In the genomic region with DNA sequence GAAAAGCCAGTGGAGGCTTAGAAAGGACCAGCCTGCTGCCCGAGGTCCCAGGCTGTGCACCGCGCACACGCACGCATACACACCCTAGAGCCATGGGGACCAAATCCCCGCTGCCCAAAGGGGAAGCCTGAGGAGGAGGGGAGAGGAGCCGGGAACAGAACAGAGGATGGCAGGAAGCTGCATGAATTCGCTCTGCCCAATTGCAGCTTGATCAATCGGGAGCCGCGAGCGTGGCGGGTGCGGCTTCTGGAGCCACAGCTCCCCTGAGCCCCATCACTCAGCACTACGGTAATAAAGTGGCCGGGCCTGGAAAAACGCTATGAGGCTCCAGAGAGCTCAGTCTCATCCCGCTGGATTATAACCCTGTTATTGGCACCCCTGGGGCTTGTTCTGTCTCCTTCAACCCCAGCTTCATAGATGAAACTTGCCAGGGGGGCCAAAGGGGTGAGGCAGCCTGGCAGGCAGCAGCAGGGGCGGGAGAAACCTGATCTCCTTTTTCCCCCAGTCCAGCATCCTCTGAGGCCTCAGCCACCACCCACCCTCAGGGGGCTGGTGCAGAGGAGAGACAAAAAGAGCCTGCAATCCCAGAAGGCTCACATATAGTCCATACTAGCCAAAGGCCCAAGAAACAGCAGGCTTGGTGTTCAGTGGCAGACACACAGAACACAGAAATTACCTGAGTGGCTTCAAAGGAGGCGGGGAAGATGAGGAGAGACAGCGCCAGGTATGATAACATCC, we compare ENCODE assay signal across 10 mouse cellular contexts. TPM values are rescaled to one million over a fixed set of nuclear protein-coding genes. Genes with fewer than 3 reads are reported as not detected.
DNase-seq lines count a peak whose midpoint lies in the region; ATAC-seq and TF ChIP-seq lines count a peak whose summit lies in the region.
"Had no signal": no experiment of that assay in that cellular context is flagged by ENCODE, and none has a peak within 500 bp of the region (broad histone marks: within the 10 kb centered on the region; RNA-seq: fewer than 3 reads in every experiment).

No protein-coding gene starts in this region.

- TF ChIP-seq CTCF in brain, embryonic 14.5 days (IDR thresholded peaks at IDR 0.05; ENCODE audit: borderline replicate concordance, extremely low read depth, insufficient read depth, insufficient read length), result no peak

- H3K9me3 ChIP-seq in heart, embryonic 14.5 days (ENCODE audit: control insufficient read depth, low read length), result no peaks in the 10 kb centered on the region
- H3K9me3 ChIP-seq in forebrain, embryonic 16.5 days (ENCODE audit: control insufficient read depth, low read length), result no peaks in the 10 kb centered on the region
- no peaks in the 10 kb centered on the region for H3K9me3 ChIP-seq in midbrain, embryonic 12.5 days

- H3K4me2 ChIP-seq in heart, embryonic 14.5 days (ENCODE audit: low read length), result peak overlapping the region; percentile 58
- peak overlapping the region; percentile 56 for H3K4me2 ChIP-seq in forebrain, embryonic 16.5 days (ENCODE audit: low read length)
- peak overlapping the region; percentile 56 for H3K4me2 ChIP-seq in midbrain, embryonic 12.5 days (replicated peaks)

- H3K36me3 ChIP-seq in heart, embryonic 14.5 days (ENCODE audit: control insufficient read depth, insufficient read depth, low read length), result no peaks in the 10 kb centered on the region
- no peaks in the 10 kb centered on the region for H3K36me3 ChIP-seq in forebrain, embryonic 16.5 days (ENCODE audit: control insufficient read depth, insufficient read depth)
- H3K36me3 ChIP-seq in midbrain, embryonic 12.5 days, result no peaks in the 10 kb centered on the region

- intact Hi-C loops in left cerebral cortex, postnatal 4 days (cut with DNase I), result no loop called here

- peaks cover 14% of the 10 kb centered on the region for H3K27me3 ChIP-seq in heart, embryonic 14.5 days (ENCODE audit: control insufficient read depth, insufficient read depth, low read length)
- peaks cover 3% of the 10 kb centered on the region; the same call in 1 of the 2 replicates for H3K27me3 ChIP-seq in forebrain, embryonic 16.5 days (replicated peaks; ENCODE audit: control insufficient read depth, insufficient read depth, low read length)
- H3K27me3 ChIP-seq in midbrain, embryonic 12.5 days, result peaks cover 26% of the 10 kb centered on the region

- no peak for DNase-seq in heart, adult 11 months
- DNase-seq in brain, embryonic 14.5 days (ENCODE audit: low read depth), result peak; percentile 51
- DNase-seq in B cell, adult 2 months, result no peak
- DNase-seq in left cerebral cortex, postnatal 4 days, result no peak
- no peak for DNase-seq in thymus, postnatal 10 days (ENCODE audit: low spot score in 2 of 2)

- no peak overlapping the region for H3K9ac ChIP-seq in heart, embryonic 14.5 days (ENCODE audit: low read length)
- peak overlapping the region; percentile 56 for H3K9ac ChIP-seq in forebrain, embryonic 16.5 days (replicated peaks; ENCODE audit: low read depth, low read length)
- H3K9ac ChIP-seq in midbrain, embryonic 12.5 days (replicated peaks), result peak overlapping the region; percentile 56

- no peak overlapping the region for H3K27ac ChIP-seq in heart, embryonic 14.5 days (replicated peaks in 1 of 2; ENCODE audit: control insufficient read depth in 1 of 2, insufficient read depth in 1 of 2, low read depth in 2 of 2, low read length in 2 of 2)
- H3K27ac ChIP-seq in forebrain, embryonic 16.5 days (ENCODE audit: low read length), result no peak overlapping the region
- peak overlapping the region; percentile 15; the same call in 1 of the 2 replicates for H3K27ac ChIP-seq in midbrain, embryonic 12.5 days (replicated peaks)

- 17% methylated on average over 21 of the region's 21 CpGs for WGBS in heart, embryonic 14.5 days
- WGBS in forebrain, embryonic 16.5 days, result 12% methylated on average over 21 of the region's 21 CpGs
- WGBS in midbrain, embryonic 12.5 days, result 11% methylated on average over 21 of the region's 21 CpGs

- no peak for ATAC-seq in heart, embryonic 14.5 days (ENCODE audit: insufficient number of reproducible peaks, insufficient read depth, low FRiP score, low read depth)
- no peak for ATAC-seq in forebrain, embryonic 16.5 days
- ATAC-seq in midbrain, embryonic 12.5 days (ENCODE audit: low FRiP score, low read depth), result peak; percentile 34; the same call in 1 of the 2 replicates

- H3K4me3 ChIP-seq in heart, embryonic 14.5 days (ENCODE audit: control insufficient read depth in 1 of 2, insufficient read depth in 1 of 2, low read depth in 1 of 2, low read length in 2 of 2), result peak overlapping the region; percentile 12 to 20; a peak in 3 of 4 replicates
- H3K4me3 ChIP-seq in forebrain, embryonic 16.5 days (replicated peaks; ENCODE audit: low read length), result peak overlapping the region; percentile 23
- peak overlapping the region; percentile 31 for H3K4me3 ChIP-seq in midbrain, embryonic 12.5 days

- no peak for TF ChIP-seq POLR2A in brain, embryonic 14.5 days (IDR thresholded peaks at IDR 0.05; ENCODE audit: borderline replicate concordance, extremely low read depth, insufficient read depth, insufficient read length, poor library complexity, severe bottlenecking)

- peaks cover 5 to 6% of the 10 kb centered on the region in 2 experiments; a peak in 2 of 4 replicates for H3K4me1 ChIP-seq in heart, embryonic 14.5 days (ENCODE audit: control insufficient read depth in 2 of 2, insufficient read depth in 2 of 2, low read length in 2 of 2)
- H3K4me1 ChIP-seq in forebrain, embryonic 16.5 days (replicated peaks; ENCODE audit: control insufficient read depth, insufficient read depth, low read length), result peaks cover 15% of the 10 kb centered on the region
- peaks cover 27% of the 10 kb centered on the region for H3K4me1 ChIP-seq in midbrain, embryonic 12.5 days

RNA-seq across cellular contexts. Expression of gene Lingo1, which starts 29.4 kb away (rescaled TPM):
- 1.5 and 1.9 TPM in 2 replicates for polyA plus RNA-seq in heart, embryonic 14.5 days (2014; fragmentation: Nextera tagmentation; extraction: Ambion mirVana)
- 143 and 205 TPM in 2 replicates for polyA plus RNA-seq in brain, embryonic 14.5 days (2012; rRNA removed)
- 39.0 and 45.0 TPM in 2 replicates for polyA plus RNA-seq in forebrain, embryonic 16.5 days (2015; fragmentation: Nextera tagmentation; extraction: Ambion mirVana)
- 19.6 and 21.0 TPM in 2 replicates for polyA plus RNA-seq in midbrain, embryonic 12.5 days (2016; fragmentation: Nextera tagmentation; extraction: Ambion mirVana)
- total RNA-seq in left cerebral cortex, postnatal 4 days (2021), result 100 to 1,000 TPM; 224 to 247 TPM
- total RNA-seq: megakaryocyte-erythroid progenitor cell, adult 5-6 weeks; MEL had no signal

RNA-seq across cellular contexts. Expression of gene Odf3l1, which starts 38.8 kb away (rescaled TPM):
- 0.50 and 0.72 TPM in 2 replicates for polyA plus RNA-seq in heart, embryonic 14.5 days (2014; fragmentation: Nextera tagmentation; extraction: Ambion mirVana)
- polyA plus RNA-seq in brain, embryonic 14.5 days (2012; rRNA removed), result 0.14 and 0.18 TPM in 2 replicates
- not detected in 2 replicates for polyA plus RNA-seq in forebrain, embryonic 16.5 days (2015; fragmentation: Nextera tagmentation; extraction: Ambion mirVana)
- not detected in 2 replicates for polyA plus RNA-seq in midbrain, embryonic 12.5 days (2016; fragmentation: Nextera tagmentation; extraction: Ambion mirVana)
- total RNA-seq in left cerebral cortex, postnatal 4 days (2021), result not detected
- total RNA-seq: megakaryocyte-erythroid progenitor cell, adult 5-6 weeks; MEL had no signal

RNA-seq across cellular contexts. Expression of gene Cspg4, which starts 39.2 kb away (rescaled TPM):
- 23.0 and 24.3 TPM in 2 replicates for polyA plus RNA-seq in heart, embryonic 14.5 days (2014; fragmentation: Nextera tagmentation; extraction: Ambion mirVana)
- polyA plus RNA-seq in brain, embryonic 14.5 days (2012; rRNA removed), result 4.4 and 8.2 TPM in 2 replicates
- polyA plus RNA-seq in forebrain, embryonic 16.5 days (2015; fragmentation: Nextera tagmentation; extraction: Ambion mirVana), result 7.2 and 8.0 TPM in 2 replicates
- polyA plus RNA-seq in midbrain, embryonic 12.5 days (2016; fragmentation: Nextera tagmentation; extraction: Ambion mirVana), result 3.5 and 4.0 TPM in 2 replicates
- total RNA-seq in left cerebral cortex, postnatal 4 days (2021), result 10 to 100 TPM; 21.8 to 23.7 TPM
- total RNA-seq: megakaryocyte-erythroid progenitor cell, adult 5-6 weeks had no signal
